Mouse (Mus musculus) midbrain, embryonic 11.5 days (tissue): Measurements from ENCODE around the gene Celf2. TPM values are rescaled to one million over a fixed set of nuclear protein-coding genes. Genes with fewer than 3 reads are reported as not detected.

Experiments used
- ATAC-seq: fragments of 200-750 bp; cut with Nextera tagmentation; 2 replicates; pipeline ENCODE4 v1.8.0; 2017; ENCODE audit warnings: moderate TSS enrichment, moderate library complexity; ENCODE audit not compliant: low FRiP score
- DNase-seq: peaks from one replicate; pipeline ENCODE4 v3.0.0; 2015; ENCODE audit warnings: low spot score; ENCODE audit errors: missing footprints
- H3K27ac ChIP-seq: fragments of 300-500 bp; sonication (generic); 2 replicates; pipeline ENCODE4 v1.5.1; 2014; ENCODE audit warnings: low read depth, low read length
- H3K27me3 ChIP-seq: fragments of 300-500 bp; sonication (generic); 2 replicates; pipeline ENCODE4 v1.6.1; 2014; ENCODE audit warnings: mild to moderate bottlenecking, low read length, moderate library complexity, mixed read lengths; ENCODE audit not compliant: control insufficient read depth, insufficient read depth
- H3K36me3 ChIP-seq: fragments of 300-500 bp; sonication (generic); 2 replicates; pipeline ENCODE4 v1.6.1; 2014; ENCODE audit warnings: mild to moderate bottlenecking, low read length, moderate library complexity, mixed read lengths; ENCODE audit not compliant: control insufficient read depth, insufficient read depth
- H3K4me1 ChIP-seq: fragments of 300-500 bp; sonication (generic); 2 replicates; pipeline ENCODE4 v1.6.1; 2014; ENCODE audit warnings: low read length; ENCODE audit not compliant: control insufficient read depth, insufficient read depth
- H3K4me2 ChIP-seq: fragments of 300-500 bp; sonication (generic); 2 replicates; pipeline ENCODE4 v1.6.1; 2014; ENCODE audit warnings: mild to moderate bottlenecking, moderate library complexity
- H3K4me3 ChIP-seq: fragments of 300-500 bp; sonication (generic); 2 replicates; pipeline ENCODE4 v1.5.1; 2014; ENCODE audit warnings: low read depth, low read length
- H3K9ac ChIP-seq: fragments of 300-500 bp; sonication (generic); 2 replicates; pipeline ENCODE4 v1.6.1; 2014; ENCODE audit warnings: low read length
- H3K9me3 ChIP-seq: fragments of 300-500 bp; sonication (generic); 2 replicates; pipeline ENCODE4 v1.6.1; 2016; ENCODE audit warnings: low read length; ENCODE audit not compliant: control insufficient read depth
- WGBS: fragments of 180-500 bp; shearing (Covaris S2); extraction: QIAGEN DNeasy Blood & Tissue Kit; methylation state at CpG from one replicate; pipeline ENCODE4 v1.1.7; 2014; 5-methylcytosine and 5-hydroxymethylcytosine counted together
- polyA plus RNA-seq: library from polyadenylated mRNA; unstranded; fragments of >200 nt; fragmentation: Nextera tagmentation; extraction: Ambion mirVana; gene quantifications from 2 replicates; pipeline ENCODE4 v1.2.1, GENCODE M21; 2014

The Celf2 gene
- polyA plus RNA-seq, 1 experiment from 2014 or later: 92.7 TPM

DNA sequence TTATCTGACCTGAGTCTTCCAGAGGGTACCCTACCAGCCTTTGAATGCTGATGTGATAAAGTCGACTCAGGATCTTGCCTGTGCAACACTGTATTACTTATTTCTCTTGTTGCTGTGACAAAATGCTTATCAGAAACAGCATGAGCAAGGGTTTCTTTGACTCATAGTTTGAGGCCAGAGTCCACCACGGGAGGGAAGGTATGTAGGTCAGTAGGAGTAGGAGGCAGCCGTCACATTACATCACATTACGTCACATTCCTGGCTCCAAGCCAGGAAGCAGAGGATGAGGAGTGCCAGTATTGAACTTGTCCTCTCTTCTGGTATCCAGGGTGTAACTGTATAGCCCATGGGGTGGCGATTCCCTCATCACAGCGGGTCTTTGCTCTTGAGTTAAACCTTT lies 349.3 kb downstream of the Celf2 start:
- no peak for ATAC-seq
- H3K9me3 ChIP-seq: no peaks in the 10 kb centered on the region
- no peaks in the 10 kb centered on the region for H3K36me3 ChIP-seq
- no peaks in the 10 kb centered on the region for H3K27me3 ChIP-seq
- DNase-seq: peak; percentile 60
- 86% methylated on average over 6 of the region's 6 CpGs for WGBS
- H3K4me1 ChIP-seq: no peaks in the 10 kb centered on the region
- no peak overlapping the region for H3K4me3 ChIP-seq
- H3K9ac ChIP-seq: no peak overlapping the region
- H3K27ac ChIP-seq: no peak overlapping the region
- H3K4me2 ChIP-seq: no peak overlapping the region

DNA sequence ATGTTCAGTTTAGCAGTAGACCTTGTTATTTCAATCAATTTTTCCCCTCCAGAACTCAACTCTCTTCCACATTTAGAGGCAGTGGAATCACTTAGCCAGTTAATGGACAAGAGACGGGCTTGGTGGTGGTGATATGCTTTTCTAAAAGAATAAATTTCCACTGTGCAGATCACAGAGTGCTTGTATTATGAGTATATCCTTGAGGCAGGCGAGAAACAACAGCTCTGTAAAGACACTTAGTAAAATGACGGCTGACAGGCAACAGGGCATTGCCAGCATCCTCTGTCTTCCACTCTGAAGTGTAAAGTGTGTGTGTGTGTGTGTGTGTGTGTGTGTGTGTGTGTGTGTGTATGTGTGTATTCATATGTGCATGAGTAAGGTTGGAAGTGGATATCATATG lies 362.1 kb downstream of the Celf2 start:
- ATAC-seq: no peak
- H3K4me1 ChIP-seq: no peaks in the 10 kb centered on the region

DNA sequence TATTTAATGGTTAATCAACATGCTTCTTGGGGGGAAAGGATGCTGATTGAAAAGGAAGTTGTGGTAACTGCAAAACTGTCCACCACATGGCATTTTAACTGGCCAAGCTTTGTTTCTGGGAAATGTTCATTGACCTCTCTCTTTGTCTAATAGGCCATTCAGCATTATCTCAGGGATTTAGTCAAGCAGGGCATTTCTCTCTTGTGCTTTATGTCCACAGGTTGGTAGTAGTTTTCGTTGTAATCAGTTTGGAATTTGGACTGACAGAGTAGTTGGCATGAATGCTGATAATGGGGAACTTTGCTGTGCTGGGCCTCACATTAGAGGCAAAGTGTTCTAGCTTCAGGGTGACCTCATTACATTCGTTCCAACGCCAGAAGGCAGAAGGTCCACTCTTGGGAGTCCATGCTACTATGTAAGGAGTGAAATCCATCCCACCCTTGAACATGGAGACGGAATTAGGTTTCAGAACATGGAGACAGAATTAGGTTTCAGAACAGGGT lies 363.8 kb downstream of the Celf2 start:
- Histone ChIP-seq H3K4me1 (no peaks in the 10 kb centered on the region), H3K27ac (no peak overlapping the region), H3K4me2 (no peak overlapping the region), H3K9ac (no peak overlapping the region), H3K36me3 (no peaks in the 10 kb centered on the region), H3K9me3 (no peaks in the 10 kb centered on the region), H3K4me3 (no peak overlapping the region), H3K27me3 (no peaks in the 10 kb centered on the region)
- DNase-seq (no peak), ATAC-seq (no peak)
- 86% methylated on average over 4 of the region's 4 CpGs for WGBS

More for the DNA sequence above, 362.1 kb downstream of the Celf2 start:
- H3K27ac ChIP-seq: no peak overlapping the region
- H3K4me2 ChIP-seq: no peak overlapping the region
- H3K9me3 ChIP-seq: no peaks in the 10 kb centered on the region
- DNase-seq: peak; percentile 35
- WGBS: 81% methylated on average over 3 of the region's 3 CpGs
- no peak overlapping the region for H3K9ac ChIP-seq
- H3K4me3 ChIP-seq: no peak overlapping the region
- no peaks in the 10 kb centered on the region for H3K36me3 ChIP-seq
- H3K27me3 ChIP-seq: no peaks in the 10 kb centered on the region

DNA sequence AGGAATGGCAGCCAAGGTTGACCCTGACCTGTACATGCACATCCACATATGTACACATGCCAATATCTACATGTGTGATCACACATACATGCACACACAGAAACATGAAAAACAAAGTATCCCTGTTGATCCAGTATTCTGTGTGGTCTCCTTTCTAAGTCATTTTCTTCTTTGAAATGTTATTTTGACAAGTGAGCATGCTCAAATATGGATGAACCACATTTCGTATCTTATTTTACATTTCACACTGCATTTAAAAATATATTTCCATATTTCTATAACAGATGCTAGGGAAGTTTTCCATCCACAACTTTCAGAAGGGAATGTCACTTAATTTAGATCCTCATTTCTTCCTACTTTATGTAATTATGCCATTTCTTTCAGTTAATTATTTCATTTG lies 364.5 kb downstream of the Celf2 start:
- no peak overlapping the region for H3K4me2 ChIP-seq
- ATAC-seq: no peak
- H3K27me3 ChIP-seq: no peaks in the 10 kb centered on the region
- 91% methylated on average over 1 of the region's 1 CpGs for WGBS
- no peak for DNase-seq
- no peaks in the 10 kb centered on the region for H3K4me1 ChIP-seq
- H3K9ac ChIP-seq: no peak overlapping the region
- no peaks in the 10 kb centered on the region for H3K36me3 ChIP-seq
- no peak overlapping the region for H3K4me3 ChIP-seq
- no peaks in the 10 kb centered on the region for H3K9me3 ChIP-seq
- no peak overlapping the region for H3K27ac ChIP-seq

DNA sequence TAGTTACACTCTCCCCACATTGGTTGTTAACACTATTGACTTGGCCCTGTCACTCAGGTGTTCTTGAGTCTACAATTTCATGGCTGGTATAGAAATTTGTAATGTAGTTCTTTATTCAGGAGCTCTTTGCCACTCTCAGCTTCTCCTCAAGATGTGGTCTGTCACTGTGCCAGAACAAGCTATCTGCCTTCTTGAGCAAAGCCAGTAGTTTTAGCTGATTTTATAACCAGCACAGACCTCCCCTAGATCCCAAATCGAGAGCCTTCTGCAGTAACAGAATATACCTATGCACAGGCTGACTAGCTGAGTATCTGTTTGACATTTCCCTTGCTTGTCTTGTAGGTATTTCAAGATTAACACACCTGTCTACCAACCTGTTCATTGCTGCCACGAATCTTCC lies 386.0 kb downstream of the Celf2 start:
- H3K27ac ChIP-seq: no peak overlapping the region
- ATAC-seq: no peak

DNA sequence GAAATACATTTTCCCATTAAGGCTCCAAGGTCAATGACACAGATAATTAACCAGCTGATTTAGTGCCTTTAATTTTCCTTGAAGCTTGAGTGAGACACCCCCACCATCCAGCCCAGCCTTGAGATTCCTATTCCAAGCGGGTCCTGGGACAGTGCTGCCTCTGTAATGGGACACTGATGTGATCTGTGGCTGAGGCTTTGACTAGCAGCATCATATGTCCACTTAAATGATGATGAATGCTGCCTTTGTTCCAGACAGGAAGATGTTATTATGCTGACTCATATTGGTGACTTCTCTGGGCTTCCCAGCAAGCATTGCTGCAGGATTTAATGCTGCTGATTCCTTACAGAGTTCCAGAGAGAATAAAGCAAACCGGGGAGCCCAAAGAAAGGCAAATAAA lies 393.6 kb downstream of the Celf2 start:
- peak; percentile 75 for DNase-seq
- Histone ChIP-seq H3K27me3 (no peaks in the 10 kb centered on the region), H3K27ac (no peak overlapping the region), H3K36me3 (no peaks in the 10 kb centered on the region), H3K9ac (no peak overlapping the region), H3K4me3 (no peak overlapping the region), H3K9me3 (no peaks in the 10 kb centered on the region), H3K4me2 (no peak overlapping the region), H3K4me1 (peaks cover 7% of the 10 kb centered on the region)
- ATAC-seq: no peak
- WGBS: 14% methylated on average over 2 of the region's 2 CpGs

More for the DNA sequence above, 386.0 kb downstream of the Celf2 start:
- DNase-seq: peak; percentile 23
- no peaks in the 10 kb centered on the region for H3K9me3 ChIP-seq
- no peak overlapping the region for H3K9ac ChIP-seq
- peaks cover 4% of the 10 kb centered on the region; the same call in 1 of the 2 replicates for H3K4me1 ChIP-seq
- 86% methylated on average over 2 of the region's 2 CpGs for WGBS
- no peak overlapping the region for H3K4me3 ChIP-seq
- no peak overlapping the region for H3K4me2 ChIP-seq
- no peaks in the 10 kb centered on the region for H3K36me3 ChIP-seq
- H3K27me3 ChIP-seq: no peaks in the 10 kb centered on the region

DNA sequence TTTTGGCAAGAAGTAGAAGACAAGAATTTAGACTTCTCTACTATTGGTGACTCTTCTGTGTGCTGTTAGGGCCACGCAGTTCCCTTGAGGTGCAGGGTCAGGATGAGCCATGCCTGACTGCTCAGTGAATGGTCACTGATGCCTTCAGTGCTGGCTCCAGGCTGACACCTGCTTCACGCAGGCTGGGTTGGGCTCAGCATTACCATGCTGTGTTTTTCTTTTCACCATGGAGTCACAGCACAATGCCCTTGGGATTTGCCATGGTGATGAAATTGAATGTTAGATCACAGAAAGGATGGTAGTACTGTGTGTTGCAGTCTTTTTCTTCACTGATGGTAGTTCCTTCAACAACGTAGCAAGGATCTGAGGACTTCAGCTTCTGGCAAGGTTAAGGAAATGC lies 394.2 kb downstream of the Celf2 start:
- peak; percentile 67 for DNase-seq

DNA sequence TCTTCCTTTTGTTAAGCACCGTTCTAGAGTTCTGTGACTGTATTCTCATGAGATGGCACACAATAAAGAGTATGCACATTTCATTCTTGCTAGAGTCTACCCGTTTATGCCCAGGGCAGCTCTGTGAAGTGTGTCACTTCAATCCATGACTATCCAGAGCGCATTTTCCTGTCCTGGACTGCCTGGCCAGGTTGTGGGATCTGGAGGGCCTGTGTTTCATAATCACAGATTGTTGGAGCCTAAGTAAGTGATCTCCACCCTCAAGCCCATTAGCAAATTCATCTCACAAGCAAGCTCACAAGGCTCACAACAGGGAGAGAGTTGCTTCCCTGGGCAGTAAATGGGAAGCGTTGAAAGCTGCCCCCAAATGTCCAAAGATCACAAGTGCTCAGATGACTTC lies 395.6 kb downstream of the Celf2 start:
- DNase-seq (peak; percentile 83), ATAC-seq (no peak)
- Histone ChIP-seq H3K27ac (no peak overlapping the region), H3K36me3 (no peaks in the 10 kb centered on the region), H3K4me2 (no peak overlapping the region), H3K4me1 (peaks cover 7% of the 10 kb centered on the region), H3K9ac (no peak overlapping the region), H3K9me3 (no peaks in the 10 kb centered on the region), H3K4me3 (no peak overlapping the region), H3K27me3 (no peaks in the 10 kb centered on the region)
- 85% methylated on average over 4 of the region's 4 CpGs for WGBS

More for the DNA sequence above, 394.2 kb downstream of the Celf2 start:
- Histone ChIP-seq H3K4me3 (no peak overlapping the region), H3K36me3 (no peaks in the 10 kb centered on the region), H3K4me2 (no peak overlapping the region), H3K27ac (no peak overlapping the region), H3K9ac (no peak overlapping the region), H3K9me3 (no peaks in the 10 kb centered on the region), H3K4me1 (peaks cover 7% of the 10 kb centered on the region), H3K27me3 (no peaks in the 10 kb centered on the region)
- no peak for ATAC-seq
- WGBS: 43% methylated on average over 3 of the region's 3 CpGs

DNA sequence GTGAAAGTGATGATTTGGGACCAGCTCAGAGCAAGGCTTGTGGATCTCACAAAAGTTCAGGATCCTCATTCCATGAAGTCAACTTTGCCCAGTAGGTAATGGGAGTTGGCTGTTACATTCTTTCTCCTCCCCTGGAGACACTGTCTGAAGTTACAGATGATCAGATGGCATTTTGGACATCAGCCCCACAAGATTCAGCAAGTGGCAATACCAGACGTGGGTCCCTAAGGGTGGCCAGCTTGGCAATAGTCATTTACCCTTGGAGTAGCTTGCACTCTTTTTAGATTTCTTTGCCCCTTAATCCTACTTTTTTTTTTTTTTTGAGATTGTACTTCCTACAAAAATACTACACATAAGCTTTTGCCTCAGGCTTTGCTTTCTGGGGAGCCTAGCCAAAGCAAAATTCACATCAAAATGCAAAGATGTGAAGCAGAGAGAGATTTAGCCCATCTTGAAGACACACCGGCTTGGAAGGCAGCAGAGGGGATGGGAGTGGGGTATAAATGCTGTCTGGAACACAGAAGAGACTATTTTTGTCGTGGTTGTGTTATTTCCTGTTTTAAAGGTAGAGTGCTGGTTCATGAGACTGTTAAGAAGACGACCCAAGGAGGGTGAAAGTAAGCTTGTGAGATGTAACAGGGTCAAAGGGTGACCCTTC lies 397.1 kb downstream of the Celf2 start:
- ATAC-seq (no peak), DNase-seq (no peak)
- 72% methylated on average over 4 of the region's 4 CpGs for WGBS
- H3K27ac ChIP-seq: no peak overlapping the region
- no peaks in the 10 kb centered on the region for H3K36me3 ChIP-seq
- H3K4me2 ChIP-seq: no peak overlapping the region
- H3K27me3 ChIP-seq: no peaks in the 10 kb centered on the region
- H3K9me3 ChIP-seq: no peaks in the 10 kb centered on the region
- no peak overlapping the region for H3K4me3 ChIP-seq
- no peak overlapping the region for H3K9ac ChIP-seq
- peaks cover 7% of the 10 kb centered on the region for H3K4me1 ChIP-seq
